Mouse (Mus musculus) cerebellum, adult 11-12 months (tissue): ENCODE measurements at regions not wholly inside any gene's neighbourhood (a gene's known extent, or its start where the extent isn't known, plus 50 kb on each side); places are given as distances from the start of the nearest gene placed in this dataset.
A peak's percentile ranks its signal among the peaks of the same experiment; 100 is the strongest.

Experiments
- DNase-seq: peaks from one replicate; pipeline ENCODE4 v3.0.0; 2022

DNA sequence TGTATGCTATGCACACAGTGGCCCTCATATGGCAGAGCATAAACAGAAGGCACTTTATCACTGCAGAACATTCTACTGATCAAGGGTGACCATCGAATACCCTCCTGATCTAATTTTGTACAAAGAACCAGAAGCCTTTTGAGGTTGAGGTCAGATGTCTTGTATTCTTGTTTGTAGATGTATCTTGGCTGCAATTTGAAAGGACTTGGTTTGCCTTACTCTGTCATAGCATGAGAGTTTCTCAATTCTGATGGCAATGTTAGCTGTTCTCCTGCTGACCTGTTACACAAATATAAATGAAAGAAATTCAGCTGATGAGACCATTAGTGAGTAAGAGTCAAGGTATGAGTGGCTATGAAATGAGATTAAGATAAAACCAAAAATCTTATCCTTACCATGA lies 199.1 kb upstream of the Aldoart1 start:
- DNase-seq: no peak

DNA sequence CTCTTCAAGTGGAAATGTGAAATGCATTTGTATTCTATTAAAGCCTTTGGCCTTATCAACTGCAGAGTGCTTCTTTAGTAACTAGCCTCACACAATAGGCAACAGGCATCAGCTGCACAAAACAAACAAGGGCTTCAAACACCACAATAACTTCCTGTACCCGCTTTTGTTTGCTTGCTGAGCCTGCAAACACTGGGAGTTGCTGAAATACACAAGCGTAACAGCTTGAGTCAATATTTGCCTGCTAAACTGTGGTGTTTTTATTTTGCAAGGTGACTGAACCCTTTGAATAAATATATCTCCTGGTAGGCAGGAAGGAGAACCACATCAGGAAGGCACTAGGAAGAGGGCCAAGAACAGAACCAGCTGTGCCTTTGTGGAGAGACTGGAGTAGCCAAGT lies 195.4 kb upstream of the Aldoart1 start:
- no peak for DNase-seq

DNA sequence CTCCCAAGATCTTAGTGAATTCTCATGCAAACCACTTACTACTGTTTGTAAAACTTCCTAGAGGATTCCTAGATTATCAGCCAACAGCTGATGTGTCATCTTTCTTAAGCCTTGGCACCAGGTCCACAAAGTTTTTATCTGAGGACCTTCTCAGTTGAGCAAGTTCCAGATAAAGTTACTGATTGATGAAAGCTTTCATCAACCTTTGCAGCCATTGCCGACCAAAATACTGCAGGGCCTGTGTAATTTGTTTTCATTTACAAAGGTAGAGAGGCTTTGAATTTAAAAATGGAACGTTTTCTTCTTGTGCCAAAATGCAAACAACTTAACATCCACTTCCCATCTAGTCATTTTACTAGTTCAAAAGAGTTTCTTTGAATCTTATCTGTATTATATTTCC lies 191.9 kb upstream of the Aldoart1 start:
- no peak for DNase-seq

DNA sequence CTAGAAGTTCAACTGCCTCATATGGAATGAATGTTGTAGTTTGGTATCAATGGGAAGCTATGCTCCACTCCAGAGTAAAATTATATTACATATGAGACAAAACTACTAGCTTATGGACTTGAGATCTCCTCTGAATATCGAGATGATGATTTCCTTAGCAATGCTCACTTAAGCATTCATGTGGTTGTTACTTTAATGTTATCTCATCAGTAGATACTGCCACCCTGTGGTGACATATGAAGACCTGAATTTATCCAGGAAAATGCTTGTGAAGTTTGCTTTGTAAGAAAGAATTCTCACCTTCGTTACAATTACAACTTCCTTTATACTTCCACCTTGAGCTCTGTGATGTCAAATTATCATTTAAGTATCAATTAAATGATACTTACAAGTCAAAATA lies 190.2 kb upstream of the Aldoart1 start:
- DNase-seq: no peak

DNA sequence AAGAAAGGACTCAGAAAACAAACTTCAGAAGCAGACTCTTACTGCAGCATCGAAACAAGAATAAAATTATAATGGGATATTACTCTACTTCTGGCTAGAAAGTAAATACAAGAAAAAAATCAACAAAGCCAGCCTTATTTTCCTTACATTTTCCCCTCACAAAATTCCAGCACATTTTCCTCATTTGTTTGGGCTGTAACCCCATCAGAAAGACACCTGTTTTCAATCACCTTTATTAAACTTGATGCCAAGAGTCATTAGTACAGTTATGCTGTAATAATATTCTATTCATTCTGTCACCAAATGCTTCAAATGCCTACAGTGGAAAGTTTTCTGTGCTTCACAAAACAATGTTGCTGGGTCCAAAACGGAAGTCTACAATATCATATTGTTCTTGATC lies 189.1 kb upstream of the Aldoart1 start:
- DNase-seq: no peak

DNA sequence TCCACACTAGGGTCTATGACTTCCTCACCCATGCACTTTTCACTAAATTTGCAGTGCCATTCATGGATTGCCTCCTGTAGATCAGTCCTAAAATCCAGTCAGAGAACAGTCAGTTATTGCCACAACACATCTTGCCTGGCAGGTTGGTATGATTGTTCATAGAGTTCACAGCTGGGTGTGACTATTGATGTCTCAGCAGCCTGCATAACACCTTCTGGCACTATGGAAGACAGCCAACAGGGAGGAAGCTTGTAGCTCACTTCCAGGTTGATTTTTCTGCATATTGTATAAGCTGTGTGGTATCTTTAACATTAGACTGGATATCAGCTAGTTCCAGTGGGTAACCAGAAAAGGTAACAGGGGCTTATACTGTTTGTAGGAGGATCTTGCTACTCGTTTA lies 145.3 kb upstream of the Aldoart1 start:
- peak; percentile 19 for DNase-seq

DNA sequence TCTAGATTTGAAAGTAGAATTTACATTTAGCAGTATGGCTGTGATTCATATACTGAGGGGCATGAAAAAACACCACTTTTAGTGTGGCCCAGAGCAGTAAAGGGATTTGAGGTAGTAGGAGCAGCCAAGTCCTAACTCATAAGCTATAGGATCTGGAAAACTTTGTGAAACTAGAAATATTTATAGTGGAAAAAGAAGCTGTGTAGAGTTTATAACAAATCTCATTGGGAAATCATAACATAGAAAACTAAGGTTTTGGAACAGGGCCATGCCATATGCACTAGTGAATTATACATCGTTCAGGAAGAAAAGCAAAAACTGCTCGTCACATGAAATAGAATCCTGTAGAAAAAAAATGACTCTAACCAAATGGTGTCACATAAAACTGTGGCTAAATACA lies 143.7 kb upstream of the Aldoart1 start:
- DNase-seq: no peak

DNA sequence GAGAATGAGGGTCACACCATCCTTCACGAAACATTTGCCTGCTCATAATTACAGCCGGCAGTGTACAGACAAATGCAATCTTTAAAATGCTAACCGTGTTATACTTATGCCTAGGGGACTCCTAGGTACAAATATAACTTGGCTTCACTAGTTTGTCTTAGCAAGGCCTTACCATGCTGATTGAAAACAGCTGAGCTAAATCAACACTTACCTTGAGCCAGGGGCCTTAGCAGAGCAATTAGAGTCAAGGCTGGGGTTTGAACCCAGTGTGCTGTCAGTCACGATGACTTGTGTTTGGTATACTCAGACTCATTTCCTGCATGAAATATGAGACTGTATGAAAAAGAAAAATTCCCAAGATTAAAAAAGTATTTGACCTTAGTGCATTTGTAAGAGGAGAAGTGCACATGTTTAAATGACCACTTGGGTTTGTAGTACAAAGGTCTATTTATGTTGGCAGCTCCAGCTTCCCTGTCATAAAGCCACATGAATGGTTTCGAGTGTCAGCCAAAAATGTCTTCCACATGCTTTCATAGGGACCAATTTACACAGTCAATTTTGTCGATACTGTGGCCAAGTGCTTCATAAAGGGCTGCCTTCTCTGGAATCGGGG lies 94.0 kb upstream of the Aldoart1 start:
- no peak for DNase-seq

DNA sequence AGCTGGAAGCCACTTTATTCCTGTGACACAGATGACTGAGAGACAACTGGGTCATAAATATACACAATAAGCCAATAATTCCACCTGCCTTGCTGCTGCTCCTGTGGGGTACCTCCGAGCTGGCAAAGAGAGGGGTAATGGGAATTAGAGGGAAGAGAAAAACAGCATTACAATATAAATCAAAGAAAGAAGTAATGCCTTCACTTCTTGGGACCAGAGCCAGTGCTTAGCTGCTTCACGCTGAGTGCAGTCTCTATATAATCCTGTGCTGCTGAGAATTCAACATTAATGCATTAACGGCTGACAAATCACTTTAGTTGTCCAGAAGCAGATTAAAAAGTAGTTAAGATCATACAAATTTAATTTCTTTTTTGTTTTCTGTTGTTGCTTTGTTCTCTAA lies 71.0 kb upstream of the Aldoart1 start:
- no peak for DNase-seq

DNA sequence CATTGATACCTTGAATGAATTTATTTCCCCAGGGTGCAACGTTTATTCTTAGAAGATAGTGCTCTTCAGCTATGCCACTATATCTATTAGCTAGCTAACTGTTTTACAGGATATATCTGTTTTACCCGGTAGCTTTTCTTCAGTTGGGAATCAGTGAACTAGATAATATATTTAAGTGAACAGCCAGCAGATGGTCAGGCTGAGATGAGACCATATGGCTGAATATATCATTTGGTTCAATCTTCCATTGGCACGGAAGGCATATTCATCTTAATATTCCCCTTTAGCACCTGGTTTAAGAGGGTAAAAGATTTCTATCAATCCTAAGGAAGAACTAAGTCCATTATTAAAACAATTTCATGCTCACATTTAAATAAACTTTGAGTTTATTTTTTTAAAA lies 62.6 kb upstream of the Aldoart1 start:
- DNase-seq: no peak
